Mouse (Mus musculus) frontal cortex, postnatal 14 days (tissue): ENCODE measurements at regions not wholly inside any gene's neighbourhood (a gene's known extent, or its start where the extent isn't known, plus 50 kb on each side); places are given as distances from the start of the nearest gene placed in this dataset.
"Not testable (repeated sequence)": the region's sequence is repeated elsewhere in the genome, so short reads cannot be mapped to it uniquely, and the experiment has no call there.

Source experiments
- DNase-seq, 2 experiments: peaks; one replicate each; pipeline ENCODE4 v3.0.0; 2022; ENCODE audit warnings: low spot score in 2 of 2

- DNase-seq, result no peak
Measured at GRCm38 (mm10) chr6:41225382-41225781, 76.7 kb upstream of the Try4 start.

- DNase-seq, result no peak
Measured at GRCm38 (mm10) chr6:41218415-41218814, 83.7 kb upstream of the Try4 start.

- no peak for DNase-seq
Measured at GRCm38 (mm10) chr6:41215857-41216256, 86.2 kb upstream of the Try4 start.

GRCm38 (mm10) chr6:41205864-41206263 lies 96.2 kb upstream of the Try4 start:
- no peak for DNase-seq

- no peak for DNase-seq
Measured at GRCm38 (mm10) chr6:41202882-41203281, 99.2 kb upstream of the Try4 start.

GRCm38 (mm10) chr6:41202302-41202701 lies 99.8 kb upstream of the Try4 start:
- no peak for DNase-seq

GRCm38 (mm10) chr6:41194464-41194863 lies 107.6 kb upstream of the Try4 start:
- DNase-seq, result no peak

GRCm38 (mm10) chr6:41191734-41192326 lies 110.2 kb upstream of the Try4 start:
- no peak for DNase-seq

GRCm38 (mm10) chr6:41188910-41189309 lies 113.2 kb upstream of the Try4 start:
- DNase-seq, result no peak

- DNase-seq, result no peak
Measured at GRCm38 (mm10) chr6:41187966-41188365, 114.1 kb upstream of the Try4 start.

- no peak for DNase-seq
Measured at GRCm38 (mm10) chr6:41178896-41179295, 123.2 kb upstream of the Try4 start.

GRCm38 (mm10) chr6:41178019-41178418 lies 124.0 kb upstream of the Try4 start:
- DNase-seq, result no peak

- no peak for DNase-seq
Measured at GRCm38 (mm10) chr6:41177152-41177551, 124.9 kb upstream of the Try4 start.

GRCm38 (mm10) chr6:41176034-41176433 lies 126.0 kb upstream of the Try4 start:
- no peak for DNase-seq

GRCm38 (mm10) chr6:41163491-41163890 lies 128.2 kb upstream of the 2210010C04Rik start:
- no peak for DNase-seq

- DNase-seq, result no peak
Measured at GRCm38 (mm10) chr6:41161693-41162092, 126.4 kb upstream of the 2210010C04Rik start.

- DNase-seq, result no peak
Measured at GRCm38 (mm10) chr6:41152101-41152500, 116.8 kb upstream of the 2210010C04Rik start.

GRCm38 (mm10) chr6:41151542-41151941 lies 116.2 kb upstream of the 2210010C04Rik start:
- no peak for DNase-seq

- DNase-seq, result no peak
Measured at GRCm38 (mm10) chr6:41140916-41141315, 105.6 kb upstream of the 2210010C04Rik start.

GRCm38 (mm10) chr6:41137401-41137777 lies 102.1 kb upstream of the 2210010C04Rik start:
- not testable (repeated sequence) for DNase-seq

- no peak for DNase-seq
Measured at GRCm38 (mm10) chr6:41136717-41137400, 101.5 kb upstream of the 2210010C04Rik start.

- DNase-seq, result no peak
Measured at GRCm38 (mm10) chr6:41135160-41135559, 99.9 kb upstream of the 2210010C04Rik start.

- no peak for DNase-seq
Measured at GRCm38 (mm10) chr6:41129906-41130305, 94.6 kb upstream of the 2210010C04Rik start.

- DNase-seq, result no peak
Measured at GRCm38 (mm10) chr6:41127816-41128215, 92.5 kb upstream of the 2210010C04Rik start.
